Mouse (Mus musculus) C2C12 (cell line): ENCODE data around the gene Add1.

Experiments
- CEBPB ChIP-seq: IDR thresholded peaks from one replicate; pipeline ENCODE4 v1.6.1; 2011; ENCODE audit warnings: low read depth, mild to moderate bottlenecking, control low read depth, moderate library complexity
- CTCF ChIP-seq: IDR thresholded peaks from one replicate; pipeline ENCODE4 v1.5.1; 2011; ENCODE audit not compliant: control insufficient read depth, insufficient read depth, insufficient read length
- MAX ChIP-seq: IDR thresholded peaks from one replicate; pipeline ENCODE4 v1.6.1; 2011; ENCODE audit warnings: mild to moderate bottlenecking, control low read depth
- MYOG ChIP-seq: IDR thresholded peaks from one replicate; pipeline ENCODE4 v1.6.1; 2011; ENCODE audit not compliant: control insufficient read depth, insufficient read length; ENCODE audit errors: extremely low read depth
- USF1 ChIP-seq: IDR thresholded peaks from one replicate; pipeline ENCODE4 v1.6.1; 2011; ENCODE audit warnings: low read depth, mild to moderate bottlenecking, control low read depth, moderate library complexity

GRCm38 (mm10) chr5:34538079-34538478 lies 35.4 kb upstream of the Add1 start:
- no peak for TF ChIP-seq CTCF
- TF ChIP-seq MYOG = no peak
- TF ChIP-seq MAX = no peak
- no peak for TF ChIP-seq CEBPB
- no peak for TF ChIP-seq USF1
